Mouse (Mus musculus): Measurements from ENCODE around the gene Fam160a1.

Gene Fam160a1

GRCm38 (mm10) chr3:85817191-85817590 is at the start of gene Fam160a1:
Gene Fam160a1, minus strand, starts transcription at chr3:85817291.
- no peak for DNase-seq (ENCODE audit: low read depth)

DNA sequence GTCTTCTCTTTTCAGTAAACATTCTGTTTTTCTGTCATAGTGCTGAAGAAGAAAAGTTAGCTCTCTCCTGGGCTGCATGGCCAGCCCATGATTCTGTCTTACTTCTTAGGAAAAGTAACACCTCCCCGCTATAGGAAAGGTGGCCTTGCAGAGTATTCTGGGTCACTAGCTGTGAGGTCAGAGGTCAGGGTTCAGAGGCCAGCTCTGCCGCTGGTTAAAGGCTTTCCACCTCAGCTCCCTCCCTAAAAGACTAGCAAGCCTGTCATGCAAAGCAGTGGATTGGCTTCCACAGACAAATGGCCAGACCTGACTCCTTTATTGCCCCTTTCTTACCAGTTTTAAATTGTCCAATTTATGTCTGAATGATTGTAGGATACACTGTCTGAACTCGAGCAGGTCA is 46.9 kb upstream of the Fam160a1 start:
- no peak for DNase-seq (ENCODE audit: low read depth)

GRCm38 (mm10) chr3:85862886-85863285 is 45.8 kb upstream of the Fam160a1 start:
- DNase-seq (ENCODE audit: low read depth): no peak

GRCm38 (mm10) chr3:85860996-85861395 is 43.9 kb upstream of the Fam160a1 start:
- DNase-seq (ENCODE audit: low read depth): no peak

DNA sequence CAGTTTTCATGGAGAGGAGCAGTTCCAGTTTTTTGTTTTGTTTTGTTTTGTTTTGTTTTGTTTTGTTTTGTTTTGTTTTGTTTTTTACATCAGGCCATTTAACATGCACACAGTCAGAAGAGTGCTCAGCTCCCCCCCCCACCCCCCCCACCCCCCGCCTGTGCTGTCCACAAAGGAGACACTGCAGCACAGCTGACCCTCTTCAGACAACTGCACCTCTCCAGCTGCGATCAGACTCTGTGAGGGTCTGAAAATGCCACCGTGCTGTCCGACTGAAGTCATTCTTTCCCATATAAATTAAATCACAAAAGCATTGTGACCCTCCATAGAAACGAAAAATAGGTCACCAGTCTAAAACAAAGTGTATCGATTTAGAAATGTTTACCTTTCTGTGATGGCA is 42.2 kb upstream of the Fam160a1 start:
- no peak for DNase-seq (ENCODE audit: low read depth)

DNA sequence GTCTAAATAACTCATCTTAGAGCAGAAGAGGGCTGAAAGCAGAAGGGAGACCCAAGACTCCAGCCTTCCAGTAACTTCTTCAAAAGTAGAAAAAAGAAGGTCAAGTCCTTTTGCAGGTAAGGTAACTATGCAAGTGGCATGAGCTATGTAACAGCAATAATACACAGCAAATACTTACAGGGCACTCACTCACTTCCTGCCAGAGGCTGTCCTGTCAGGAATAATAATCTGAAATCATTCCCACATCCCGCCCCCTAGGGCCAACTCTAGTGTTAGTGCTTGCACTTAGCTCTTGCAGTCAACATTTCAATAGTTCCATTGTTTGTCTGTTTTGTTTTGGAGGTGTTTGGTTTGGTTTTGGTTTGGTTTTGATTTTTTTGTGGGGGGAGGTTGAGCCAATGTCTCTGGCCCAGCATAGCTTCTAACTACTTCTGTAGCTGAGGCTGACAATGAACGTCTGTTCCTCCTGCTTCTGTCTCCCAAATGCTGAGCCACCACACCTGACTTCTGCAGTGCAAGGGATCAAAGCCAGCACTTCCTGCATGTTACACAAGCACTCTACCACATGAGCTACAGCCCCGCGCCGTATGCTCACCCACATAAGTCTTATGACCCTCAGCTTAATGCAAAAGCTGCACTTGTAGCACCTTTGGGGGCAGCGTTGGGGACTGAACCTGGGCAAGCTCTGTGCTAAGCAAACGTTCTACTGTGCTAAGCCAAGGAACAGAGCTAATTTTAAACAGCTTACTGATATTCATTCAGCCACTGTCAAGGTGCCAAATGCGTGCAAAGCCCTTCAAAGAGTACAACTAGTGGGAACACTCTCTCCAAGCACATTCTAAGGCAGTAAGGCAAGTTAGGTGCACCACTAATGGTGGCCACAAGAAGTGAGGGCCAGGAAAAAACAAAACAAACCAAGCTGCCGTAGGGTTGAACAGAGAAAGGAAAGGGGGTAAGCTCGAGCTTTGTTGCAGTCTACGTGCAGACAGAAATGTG is 41.3 kb upstream of the Fam160a1 start:
- DNase-seq (ENCODE audit: low read depth): peak; percentile 30

GRCm38 (mm10) chr3:85857083-85857482 is 40.0 kb upstream of the Fam160a1 start:
- no peak for DNase-seq (ENCODE audit: low read depth)

DNA sequence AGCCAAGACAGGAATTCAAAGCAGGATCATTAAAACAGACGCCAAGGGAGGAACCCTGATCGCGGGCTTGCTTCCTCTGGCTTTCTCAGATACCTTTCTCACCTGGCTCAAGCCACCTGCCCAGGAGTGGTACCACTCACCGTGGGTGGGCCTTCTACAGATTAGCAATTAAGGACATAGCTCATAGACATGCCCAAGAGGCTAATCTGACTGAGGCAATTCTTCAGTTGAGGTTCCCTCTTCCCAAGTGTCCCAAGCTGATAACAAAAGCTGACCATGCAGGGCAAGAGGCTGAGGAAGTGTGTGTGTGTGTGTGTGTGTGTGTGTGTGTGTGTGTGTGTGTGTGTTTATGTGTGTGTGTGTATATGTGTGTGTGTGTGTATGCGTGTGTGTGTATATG is 38.9 kb upstream of the Fam160a1 start:
- no peak for DNase-seq (ENCODE audit: low read depth)

DNA sequence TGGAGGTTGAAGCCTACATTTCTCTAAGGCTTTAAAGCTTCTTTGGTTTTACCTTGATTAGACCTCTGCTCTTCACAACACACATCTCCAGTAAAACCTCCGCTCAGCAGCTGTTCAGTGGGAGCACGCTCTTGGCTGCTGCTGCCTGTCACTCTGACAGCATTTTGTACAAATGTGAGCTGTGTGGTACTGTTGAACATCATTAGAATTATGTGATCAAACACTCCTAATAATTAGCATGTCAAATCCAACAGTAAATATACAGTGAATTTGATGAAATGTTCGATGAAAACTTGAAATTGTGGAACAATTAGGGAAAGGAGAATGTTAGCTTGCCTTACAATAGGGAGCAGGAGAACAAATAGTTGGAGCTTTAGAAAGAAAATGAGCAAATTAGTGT is 38.0 kb upstream of the Fam160a1 start:
- DNase-seq (ENCODE audit: low read depth): no peak

GRCm38 (mm10) chr3:85854143-85854542 is 37.1 kb upstream of the Fam160a1 start:
- no peak for DNase-seq (ENCODE audit: low read depth)

DNA sequence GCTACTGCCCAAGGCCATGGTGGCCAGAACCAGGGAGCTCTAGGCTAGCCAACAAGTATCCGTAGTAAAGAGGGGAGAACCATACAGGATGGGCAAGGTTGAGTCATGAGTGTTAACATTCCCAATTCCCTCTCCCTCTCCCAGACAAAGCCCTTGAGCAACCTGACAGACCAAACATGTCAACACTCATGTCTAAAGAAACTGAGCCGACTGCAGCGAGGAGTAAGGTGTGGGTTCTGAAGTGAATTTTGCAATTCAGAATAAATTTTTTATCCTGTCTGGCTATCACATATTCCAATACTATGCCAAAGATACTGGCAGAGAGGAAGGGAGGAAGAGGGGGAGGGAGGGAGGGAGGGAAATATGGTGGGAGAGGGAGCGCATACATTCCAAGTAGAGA is 36.6 kb upstream of the Fam160a1 start:
- no peak for DNase-seq (ENCODE audit: low read depth)

- DNase-seq (ENCODE audit: low read depth): no peak
Observed at GRCm38 (mm10) chr3:85850079-85850478, 33.0 kb upstream of the Fam160a1 start.

DNA sequence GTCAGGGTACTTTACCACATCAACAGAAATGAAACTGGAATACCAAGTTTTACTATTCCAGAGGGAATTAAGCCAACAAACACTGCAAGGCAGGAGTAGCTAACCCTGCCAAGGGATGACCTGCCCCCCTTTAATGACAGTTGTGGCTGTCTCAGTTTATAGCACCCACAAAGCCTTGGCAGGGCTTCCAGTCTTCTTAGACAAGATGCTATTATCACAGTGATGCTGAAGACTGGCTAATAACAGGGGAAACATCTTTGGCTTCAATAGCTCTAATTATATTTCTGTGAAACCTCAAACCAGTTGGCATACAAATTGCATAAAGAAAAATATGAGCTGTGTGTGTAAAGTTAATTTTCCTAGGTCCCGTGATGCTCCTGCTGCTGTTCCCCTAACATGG is 29.2 kb upstream of the Fam160a1 start:
- no peak for DNase-seq (ENCODE audit: low read depth)

- no peak for DNase-seq (ENCODE audit: low read depth)
Observed at GRCm38 (mm10) chr3:85845341-85845740, 28.2 kb upstream of the Fam160a1 start.

- no peak for DNase-seq (ENCODE audit: low read depth)
Observed at GRCm38 (mm10) chr3:85842881-85843218, 25.8 kb upstream of the Fam160a1 start.

DNA sequence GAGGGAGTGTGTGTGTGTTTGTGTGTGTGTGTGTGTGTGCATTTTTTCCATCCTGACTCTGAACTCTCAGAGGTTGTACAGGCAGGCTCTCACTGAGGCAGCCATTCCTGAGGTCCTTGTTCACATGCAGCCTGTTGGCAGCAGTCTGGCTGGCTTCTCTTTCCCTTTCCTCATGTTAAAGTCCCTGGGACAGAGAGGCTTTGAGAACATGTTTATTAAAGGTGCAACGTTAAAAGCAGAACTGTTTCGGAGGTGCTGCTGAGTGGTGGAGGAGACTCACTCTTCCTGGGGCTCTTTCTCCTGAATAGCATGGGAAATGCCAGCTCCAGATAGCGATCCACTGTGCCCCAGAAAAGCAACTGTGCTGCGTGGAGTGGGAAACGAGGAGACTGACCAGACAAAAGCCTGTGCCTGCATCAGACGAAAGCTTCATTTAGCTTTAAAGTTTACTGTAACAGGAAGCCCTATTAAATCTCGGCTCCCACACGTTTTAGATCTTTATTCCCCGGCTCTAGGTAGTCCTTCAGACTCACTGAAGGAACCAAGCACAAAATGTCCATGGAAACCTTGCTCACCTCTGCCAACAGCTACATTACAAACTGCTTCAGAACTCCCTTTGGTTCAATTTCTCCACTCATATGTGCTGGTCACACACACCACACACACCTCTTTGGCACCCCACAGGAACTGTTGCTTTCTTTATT is 25.2 kb upstream of the Fam160a1 start:
- peak; percentile 35 for DNase-seq (ENCODE audit: low read depth)

DNA sequence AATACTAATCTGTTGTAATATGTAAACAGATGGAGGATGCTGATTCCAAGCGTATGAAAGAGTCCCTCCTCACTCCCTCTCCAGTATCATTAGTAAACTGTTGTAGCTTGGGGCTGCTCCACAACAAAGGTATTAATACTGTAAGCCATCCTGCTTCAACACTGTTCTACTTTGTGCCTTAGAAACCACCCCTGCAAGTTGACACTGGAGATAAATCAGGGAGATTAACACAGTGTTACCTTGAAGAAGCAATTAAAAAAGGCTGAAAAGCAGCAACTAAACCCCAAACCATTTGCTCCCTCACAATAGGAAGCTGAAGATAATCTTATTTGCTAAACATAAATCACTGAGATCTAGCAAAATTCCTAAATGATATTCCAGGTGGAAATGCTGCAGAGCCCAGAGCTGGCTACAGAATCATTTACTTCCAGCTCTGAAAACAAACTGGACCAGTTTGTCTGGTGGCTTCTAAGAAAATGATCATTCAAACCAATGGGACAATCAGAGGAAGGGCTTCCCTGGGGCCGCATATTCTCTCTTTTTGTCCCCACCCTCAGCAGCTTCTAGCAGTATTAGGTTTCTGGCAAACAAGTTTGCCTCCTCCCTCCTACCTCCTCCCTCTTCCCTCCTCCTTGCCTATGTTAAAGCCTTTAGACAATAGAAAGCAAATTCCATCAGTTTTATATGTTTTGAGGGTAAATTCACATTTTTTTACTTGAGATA is 24.5 kb upstream of the Fam160a1 start:
- no peak for DNase-seq (ENCODE audit: low read depth)

- no peak for DNase-seq (ENCODE audit: low read depth)
Observed at GRCm38 (mm10) chr3:85833627-85834026, 16.5 kb upstream of the Fam160a1 start.

- DNase-seq (ENCODE audit: low read depth): no peak
Observed at GRCm38 (mm10) chr3:85832490-85833155, 15.5 kb upstream of the Fam160a1 start.

GRCm38 (mm10) chr3:85831785-85832184 is 14.7 kb upstream of the Fam160a1 start:
- peak; percentile 34 for DNase-seq (ENCODE audit: low read depth)

- no peak for DNase-seq (ENCODE audit: low read depth)
Observed at GRCm38 (mm10) chr3:85829047-85829446, 12.0 kb upstream of the Fam160a1 start.

- DNase-seq (ENCODE audit: low read depth): no peak
Observed at GRCm38 (mm10) chr3:85827815-85828214, 10.7 kb upstream of the Fam160a1 start.

Measured in NIH3T3 (cell line).